Mouse (Mus musculus): ENCODE measurements at regions not wholly inside any gene's neighbourhood (a gene's known extent, or its start where the extent isn't known, plus 50 kb on each side); places are given as distances from the start of the nearest gene placed in this dataset.

- TF ChIP-seq CTCF (IDR thresholded peaks at IDR 0.05; ENCODE audit: extremely low read depth, insufficient read length, insufficient replicate concordance, low read depth, low read length) (no peak), POLR2A (IDR thresholded peaks at IDR 0.05; ENCODE audit: low read depth, low read length) (no peak)
Measured at GRCm38 (mm10) chr17:88197381-88197780, 132.3 kb upstream of the Fbxo11 start.

All from small intestine, adult 2 months (tissue).